Mouse (Mus musculus): ENCODE measurements at regions not wholly inside any gene's neighbourhood (a gene's known extent, or its start where the extent isn't known, plus 50 kb on each side); places are given as distances from the start of the nearest gene placed in this dataset.
A peak's percentile ranks its signal among the peaks of the same experiment; 100 is the strongest.

DNA sequence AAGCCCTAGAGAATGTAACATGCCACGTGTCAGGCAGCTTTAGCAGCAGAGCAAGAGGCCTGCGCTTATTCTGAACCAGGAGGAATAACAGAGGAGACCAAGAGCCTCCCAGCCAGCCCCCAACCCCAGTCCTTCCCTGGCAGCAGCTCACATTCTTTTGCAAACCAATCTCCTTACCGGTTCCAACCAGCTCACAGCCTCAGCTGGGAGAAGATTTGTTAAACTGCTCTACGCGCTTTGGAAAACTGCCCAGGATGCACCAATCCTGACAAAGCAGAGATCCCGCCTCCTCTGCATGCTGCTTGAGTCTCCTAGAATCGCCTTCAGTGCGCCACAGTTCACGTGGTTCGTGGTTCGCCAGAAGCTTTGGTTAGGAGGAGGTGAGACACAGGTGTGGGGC lies 51.8 kb downstream of the Gm9376 start:
- no peak for ATAC-seq
- H3K4me2 ChIP-seq (ENCODE audit: low read length): no peak overlapping the region
- WGBS: 43% methylated on average over 11 of the region's 11 CpGs
- H3K9ac ChIP-seq (ENCODE audit: low read depth, low read length): no peak overlapping the region
- no peaks in the 10 kb centered on the region for H3K36me3 ChIP-seq (ENCODE audit: control insufficient read depth, insufficient read depth, low read length)
- H3K27ac ChIP-seq (ENCODE audit: low read length): no peak overlapping the region
- H3K27me3 ChIP-seq (ENCODE audit: control insufficient read depth, insufficient read depth, low read depth, low read length): peaks cover 4% of the 10 kb centered on the region
- H3K4me1 ChIP-seq (ENCODE audit: control insufficient read depth, insufficient read depth, low read length): peaks cover 5% of the 10 kb centered on the region; the same call in 1 of the 2 replicates
- no peak overlapping the region for H3K4me3 ChIP-seq (ENCODE audit: low read depth, low read length)
- no peaks in the 10 kb centered on the region for H3K9me3 ChIP-seq (replicated peaks; ENCODE audit: control insufficient read depth, low read length, poor library complexity, severe bottlenecking)

DNA sequence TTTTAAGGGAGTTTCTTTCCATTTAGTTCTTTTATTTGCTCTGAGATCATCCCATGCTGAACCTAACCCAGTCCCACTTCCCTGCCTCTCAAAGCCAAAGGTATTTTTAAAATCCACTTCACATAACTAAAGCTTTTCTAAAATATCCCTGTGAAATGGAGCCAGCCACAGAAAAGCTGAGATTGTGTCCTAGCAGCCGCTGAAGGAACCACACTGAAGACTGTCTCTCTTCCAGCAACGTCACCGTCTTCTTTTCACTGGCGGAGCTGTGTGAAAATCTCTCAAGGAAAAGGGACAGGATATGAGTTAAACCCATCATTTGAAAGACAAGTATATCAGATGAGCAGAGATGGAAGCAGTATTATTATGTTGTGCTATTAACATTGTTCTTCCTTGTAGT lies 53.3 kb downstream of the Gm9376 start:
- H3K4me1 ChIP-seq (ENCODE audit: control insufficient read depth, insufficient read depth, low read length): peaks cover 5% of the 10 kb centered on the region; the same call in 1 of the 2 replicates
- WGBS: 66% methylated on average over 4 of the region's 4 CpGs

GRCm38 (mm10) chr14:118321083-118321482 lies 54.3 kb downstream of the Gm9376 start:
- no peak overlapping the region for H3K27ac ChIP-seq (ENCODE audit: low read length)
- no peak overlapping the region for H3K9ac ChIP-seq (ENCODE audit: low read depth, low read length)
- H3K4me3 ChIP-seq (ENCODE audit: low read depth, low read length): no peak overlapping the region
- no peaks in the 10 kb centered on the region for H3K9me3 ChIP-seq (replicated peaks; ENCODE audit: control insufficient read depth, low read length, poor library complexity, severe bottlenecking)
- peaks cover 4% of the 10 kb centered on the region for H3K27me3 ChIP-seq (ENCODE audit: control insufficient read depth, insufficient read depth, low read depth, low read length)
- H3K4me2 ChIP-seq (ENCODE audit: low read length): no peak overlapping the region
- WGBS: 92% methylated on average over 3 of the region's 3 CpGs
- H3K4me1 ChIP-seq (ENCODE audit: control insufficient read depth, insufficient read depth, low read length): peaks cover 5% of the 10 kb centered on the region; the same call in 1 of the 2 replicates
- no peak for ATAC-seq
- no peaks in the 10 kb centered on the region for H3K36me3 ChIP-seq (ENCODE audit: control insufficient read depth, insufficient read depth, low read length)

More for the DNA sequence above, 53.3 kb downstream of the Gm9376 start:
- ATAC-seq: no peak
- H3K36me3 ChIP-seq (ENCODE audit: control insufficient read depth, insufficient read depth, low read length): no peaks in the 10 kb centered on the region
- H3K27ac ChIP-seq (ENCODE audit: low read length): no peak overlapping the region
- peaks cover 4% of the 10 kb centered on the region for H3K27me3 ChIP-seq (ENCODE audit: control insufficient read depth, insufficient read depth, low read depth, low read length)
- H3K4me3 ChIP-seq (ENCODE audit: low read depth, low read length): no peak overlapping the region
- H3K9me3 ChIP-seq (replicated peaks; ENCODE audit: control insufficient read depth, low read length, poor library complexity, severe bottlenecking): no peaks in the 10 kb centered on the region
- H3K4me2 ChIP-seq (ENCODE audit: low read length): no peak overlapping the region
- H3K9ac ChIP-seq (ENCODE audit: low read depth, low read length): no peak overlapping the region

DNA sequence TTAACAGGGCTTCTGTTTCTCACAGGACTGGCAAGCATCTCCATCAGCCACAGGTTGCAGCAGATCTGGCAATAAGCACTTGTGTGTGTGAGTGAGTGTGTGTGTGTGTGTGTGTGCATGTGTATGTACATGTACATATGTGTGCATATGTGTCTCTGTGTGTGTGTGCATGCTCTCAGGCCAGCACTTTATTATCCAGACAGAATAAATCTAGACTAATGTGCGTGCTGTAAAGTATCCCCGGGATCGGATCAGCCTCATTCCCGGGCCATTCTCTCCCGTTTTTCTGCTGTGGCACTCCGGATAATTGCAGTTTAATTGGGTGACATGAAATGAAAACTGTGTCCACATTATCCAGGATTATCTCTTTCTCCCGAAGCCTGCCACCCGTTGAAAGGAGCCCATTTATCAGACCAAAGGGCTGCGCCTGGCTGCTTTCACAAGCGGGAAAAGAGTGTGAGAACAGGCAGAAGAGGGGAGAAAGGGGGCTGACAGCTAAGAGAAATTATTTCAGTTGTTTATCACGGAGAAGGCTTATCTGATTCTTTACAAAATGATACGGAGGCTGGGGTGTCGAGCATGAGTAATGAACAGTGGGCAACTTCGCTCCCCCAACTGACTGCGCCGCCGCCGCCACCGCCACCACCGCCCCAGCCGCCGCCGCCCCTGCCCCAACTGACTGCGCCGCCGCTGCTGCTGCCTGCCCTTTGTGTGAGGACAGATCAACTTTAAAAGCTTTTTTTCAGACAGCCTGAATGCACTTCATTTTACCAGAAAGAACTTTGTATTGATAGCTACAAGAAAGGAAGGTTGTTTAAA lies 55.5 kb downstream of the Gm9376 start:
- no peaks in the 10 kb centered on the region for H3K9me3 ChIP-seq (replicated peaks; ENCODE audit: control insufficient read depth, low read length, poor library complexity, severe bottlenecking)
- no peaks in the 10 kb centered on the region for H3K36me3 ChIP-seq (ENCODE audit: control insufficient read depth, insufficient read depth, low read length)
- H3K4me3 ChIP-seq (ENCODE audit: low read depth, low read length): peak overlapping the region; percentile 31
- H3K4me1 ChIP-seq (ENCODE audit: control insufficient read depth, insufficient read depth, low read length): peaks cover 5% of the 10 kb centered on the region; the same call in 1 of the 2 replicates
- no peak overlapping the region for H3K27ac ChIP-seq (ENCODE audit: low read length)
- peak overlapping the region; percentile 62 for H3K4me2 ChIP-seq (ENCODE audit: low read length)
- peaks cover 4% of the 10 kb centered on the region for H3K27me3 ChIP-seq (ENCODE audit: control insufficient read depth, insufficient read depth, low read depth, low read length)
- ATAC-seq: peak; percentile 69; the same call in 1 of the 2 replicates
- WGBS: 4% methylated on average over 26 of the region's 26 CpGs
- H3K9ac ChIP-seq (ENCODE audit: low read depth, low read length): peak overlapping the region; percentile 47

- Histone ChIP-seq H3K27ac (ENCODE audit: low read length) (0 out of 2 replicates have a peak overlapping the region, but pooled peaks have one; percentile 4), H3K36me3 (ENCODE audit: control insufficient read depth, insufficient read depth, low read length) (no peaks in the 10 kb centered on the region), H3K4me3 (ENCODE audit: low read depth, low read length) (peak overlapping the region; percentile 31), H3K9ac (ENCODE audit: low read depth, low read length) (peak overlapping the region; percentile 47; the same call in 1 of the 2 replicates), H3K4me1 (ENCODE audit: control insufficient read depth, insufficient read depth, low read length) (peaks cover 5% of the 10 kb centered on the region; the same call in 1 of the 2 replicates), H3K27me3 (ENCODE audit: control insufficient read depth, insufficient read depth, low read depth, low read length) (peaks cover 4% of the 10 kb centered on the region), H3K9me3 (replicated peaks; ENCODE audit: control insufficient read depth, low read length, poor library complexity, severe bottlenecking) (no peaks in the 10 kb centered on the region), H3K4me2 (ENCODE audit: low read length) (peak overlapping the region; percentile 62)
- under 1% methylated on average over 11 of the region's 11 CpGs for WGBS
- peak; percentile 57; the same call in 1 of the 2 replicates for ATAC-seq
These were observed 56.1 kb downstream of the Gm9376 start for GRCm38 (mm10) chr14:118322865-118323264.

DNA sequence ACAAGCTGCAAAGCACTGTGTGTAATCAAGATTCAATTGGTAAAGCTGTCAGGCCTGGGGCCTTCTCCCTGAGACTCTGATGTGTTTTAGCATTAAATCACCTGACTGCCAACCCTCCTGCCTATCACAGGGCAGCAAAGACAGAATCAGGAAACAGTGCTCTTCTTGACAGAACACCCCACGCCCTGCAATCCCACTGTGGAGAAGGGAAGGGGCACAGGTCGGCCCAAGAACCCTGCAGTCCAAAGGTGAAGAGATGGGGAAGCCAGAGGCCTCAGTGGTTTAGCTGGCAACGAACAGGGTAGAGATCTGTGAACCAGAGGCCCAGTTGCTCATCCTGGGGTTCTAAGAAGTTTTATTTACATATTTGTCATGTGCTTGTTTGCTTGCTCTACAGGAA lies 71.3 kb downstream of the Gm9376 start:
- no peak overlapping the region for H3K9ac ChIP-seq (ENCODE audit: low read depth, low read length)
- 85% methylated on average over 3 of the region's 3 CpGs for WGBS
- H3K27me3 ChIP-seq (ENCODE audit: control insufficient read depth, insufficient read depth, low read depth, low read length): no peaks in the 10 kb centered on the region
- no peak overlapping the region for H3K27ac ChIP-seq (ENCODE audit: low read length)
- H3K9me3 ChIP-seq (replicated peaks; ENCODE audit: control insufficient read depth, low read length, poor library complexity, severe bottlenecking): no peaks in the 10 kb centered on the region
- H3K36me3 ChIP-seq (ENCODE audit: control insufficient read depth, insufficient read depth, low read length): no peaks in the 10 kb centered on the region
- no peak overlapping the region for H3K4me3 ChIP-seq (ENCODE audit: low read depth, low read length)
- H3K4me2 ChIP-seq (ENCODE audit: low read length): no peak overlapping the region
- no peak for ATAC-seq
- no peaks in the 10 kb centered on the region for H3K4me1 ChIP-seq (ENCODE audit: control insufficient read depth, insufficient read depth, low read length)

DNA sequence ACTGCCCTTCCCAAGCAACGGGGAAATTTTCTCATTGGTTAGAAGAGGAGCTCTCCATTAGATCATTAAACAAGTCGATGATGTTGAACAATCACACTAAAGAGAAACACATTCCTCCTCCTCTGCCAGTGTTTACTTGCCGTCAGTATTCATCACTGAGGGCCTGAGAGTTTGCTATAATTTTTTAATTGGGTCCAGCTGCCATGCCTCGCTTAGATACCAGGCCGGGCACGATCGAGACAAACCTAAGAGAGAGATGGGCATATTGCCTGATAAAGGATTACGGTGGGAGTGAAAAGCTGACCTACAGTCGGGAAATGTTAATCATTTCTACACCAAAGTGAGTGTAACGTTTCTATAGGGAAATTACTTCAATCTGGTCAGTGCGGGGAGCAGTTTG lies 96.2 kb downstream of the Gm9376 start:
- H3K27ac ChIP-seq (ENCODE audit: low read length): no peak overlapping the region
- no peaks in the 10 kb centered on the region for H3K36me3 ChIP-seq (ENCODE audit: control insufficient read depth, insufficient read depth, low read length)
- no peak overlapping the region for H3K4me2 ChIP-seq (ENCODE audit: low read length)
- no peak for ATAC-seq
- WGBS: 63% methylated on average over 11 of the region's 11 CpGs
- no peak overlapping the region for H3K9ac ChIP-seq (ENCODE audit: low read depth, low read length)
- no peak overlapping the region for H3K4me3 ChIP-seq (ENCODE audit: low read depth, low read length)
- H3K9me3 ChIP-seq (replicated peaks; ENCODE audit: control insufficient read depth, low read length, poor library complexity, severe bottlenecking): no peaks in the 10 kb centered on the region
- no peaks in the 10 kb centered on the region for H3K4me1 ChIP-seq (ENCODE audit: control insufficient read depth, insufficient read depth, low read length)
- no peaks in the 10 kb centered on the region for H3K27me3 ChIP-seq (ENCODE audit: control insufficient read depth, insufficient read depth, low read depth, low read length)

GRCm38 (mm10) chr14:118363391-118363821 lies 96.6 kb downstream of the Gm9376 start:
- 66% methylated on average over 21 of the region's 21 CpGs for WGBS

GRCm38 (mm10) chr14:118366522-118366921 lies 99.8 kb downstream of the Gm9376 start:
- H3K9me3 ChIP-seq (replicated peaks; ENCODE audit: control insufficient read depth, low read length, poor library complexity, severe bottlenecking): no peaks in the 10 kb centered on the region
- H3K4me2 ChIP-seq (ENCODE audit: low read length): no peak overlapping the region
- ATAC-seq: no peak
- no peaks in the 10 kb centered on the region for H3K27me3 ChIP-seq (ENCODE audit: control insufficient read depth, insufficient read depth, low read depth, low read length)
- H3K36me3 ChIP-seq (ENCODE audit: control insufficient read depth, insufficient read depth, low read length): no peaks in the 10 kb centered on the region
- H3K4me3 ChIP-seq (ENCODE audit: low read depth, low read length): no peak overlapping the region
- peaks cover 16% of the 10 kb centered on the region for H3K4me1 ChIP-seq (ENCODE audit: control insufficient read depth, insufficient read depth, low read length)
- no peak overlapping the region for H3K9ac ChIP-seq (ENCODE audit: low read depth, low read length)
- no peak overlapping the region for H3K27ac ChIP-seq (ENCODE audit: low read length)
- WGBS: 37% methylated on average over 4 of the region's 4 CpGs

More at GRCm38 (mm10) chr14:118363391-118363821, 96.6 kb downstream of the Gm9376 start:
- H3K4me2 ChIP-seq (ENCODE audit: low read length): peak overlapping the region; percentile 25
- no peaks in the 10 kb centered on the region for H3K36me3 ChIP-seq (ENCODE audit: control insufficient read depth, insufficient read depth, low read length)
- no peaks in the 10 kb centered on the region for H3K4me1 ChIP-seq (ENCODE audit: control insufficient read depth, insufficient read depth, low read length)
- no peaks in the 10 kb centered on the region for H3K27me3 ChIP-seq (ENCODE audit: control insufficient read depth, insufficient read depth, low read depth, low read length)
- H3K9ac ChIP-seq (ENCODE audit: low read depth, low read length): no peak overlapping the region
- H3K9me3 ChIP-seq (replicated peaks; ENCODE audit: control insufficient read depth, low read length, poor library complexity, severe bottlenecking): no peaks in the 10 kb centered on the region
- ATAC-seq: peak; percentile 46; the same call in 1 of the 2 replicates
- no peak overlapping the region for H3K27ac ChIP-seq (ENCODE audit: low read length)
- H3K4me3 ChIP-seq (ENCODE audit: low read depth, low read length): no peak overlapping the region; the same call in 1 of the 2 replicates

Measured in midbrain, embryonic 16.5 days (tissue).